Mouse (Mus musculus): ENCODE measurements at regions not wholly inside any gene's neighbourhood (a gene's known extent, or its start where the extent isn't known, plus 50 kb on each side); places are given as distances from the start of the nearest gene placed in this dataset.

DNA sequence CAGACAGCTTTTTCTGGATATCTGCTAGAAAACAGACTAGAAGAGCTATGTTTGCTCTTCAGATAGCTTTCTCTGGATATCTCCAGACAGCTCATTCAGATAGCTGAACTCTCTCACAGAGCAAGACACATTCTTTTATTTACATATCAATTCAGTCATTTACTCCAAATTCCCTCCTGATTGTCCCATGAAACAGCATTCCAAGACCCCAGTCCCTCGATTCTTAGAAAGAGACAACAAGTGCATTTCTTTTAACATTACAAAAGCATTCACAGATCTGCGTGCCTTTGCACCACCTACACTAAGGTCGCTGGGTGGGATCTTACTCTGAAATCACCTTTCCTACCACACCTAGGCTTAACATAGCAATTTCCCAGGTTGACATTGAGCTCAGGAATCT, 1039.5 kb upstream of the Ddx18 start:
- no peak for DNase-seq (ENCODE audit: low spot score in 2 of 2)

DNA sequence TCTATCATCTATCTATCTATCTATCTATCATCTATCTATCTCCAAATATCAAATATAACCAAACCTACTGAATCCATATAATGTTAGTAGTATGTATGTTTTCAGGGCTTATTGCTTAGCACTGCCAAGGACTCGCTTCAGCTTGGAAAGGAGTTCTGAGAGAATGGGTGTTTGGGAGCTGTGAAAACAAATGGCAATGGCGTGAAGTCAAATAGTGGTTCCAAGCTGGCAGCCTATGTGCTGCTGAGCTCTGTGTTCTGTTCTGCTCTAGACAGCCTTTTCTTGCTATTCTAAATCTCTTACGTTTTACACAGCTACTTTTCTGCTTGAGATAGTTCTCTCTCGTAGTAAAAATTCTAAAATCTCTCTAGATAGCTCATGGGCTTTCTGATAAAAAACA, 1008.2 kb upstream of the Ddx18 start:
- DNase-seq (ENCODE audit: low spot score in 2 of 2): peak in 1 of 2 experiments; percentile 4

DNA sequence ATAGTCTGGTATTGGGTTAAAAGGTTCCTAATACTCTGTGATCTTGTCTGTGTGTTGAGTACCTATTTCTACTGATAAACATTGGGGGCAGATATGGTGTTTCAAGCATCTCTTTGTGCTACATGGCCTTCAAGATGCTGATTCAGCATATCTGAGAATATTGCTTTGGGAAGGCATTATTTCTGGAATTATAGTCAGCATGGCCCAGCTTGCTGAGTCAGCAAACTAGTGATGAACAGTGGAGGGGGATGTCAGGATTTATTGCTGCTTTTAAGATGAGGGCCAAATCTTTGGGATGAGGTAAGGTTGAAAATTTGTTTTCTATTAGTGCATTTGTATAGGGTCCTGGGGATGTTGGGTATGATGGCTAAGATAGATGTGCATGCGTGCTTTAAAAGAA, 983.8 kb upstream of the Ddx18 start:
- no peak for DNase-seq (ENCODE audit: low spot score in 2 of 2)

DNA sequence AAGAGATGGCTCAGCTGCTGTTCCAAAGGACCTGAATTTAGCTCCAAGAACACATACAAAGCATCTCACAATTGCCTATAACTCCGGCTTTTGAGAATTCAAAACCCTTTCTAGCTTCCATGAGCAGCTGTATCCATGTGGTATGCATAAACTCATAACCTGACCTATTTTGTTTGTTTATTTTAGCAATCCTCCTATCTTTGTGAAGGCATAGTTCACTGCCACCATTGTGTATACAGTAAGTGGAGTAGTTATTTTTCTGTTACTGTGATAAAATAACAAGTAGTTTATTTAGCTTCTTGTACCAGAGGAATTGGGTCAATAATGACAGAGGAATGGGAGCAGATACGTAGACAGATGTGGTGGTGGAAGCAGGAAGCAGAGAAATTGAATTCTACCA, 941.8 kb upstream of the Ddx18 start:
- DNase-seq (ENCODE audit: low spot score in 2 of 2): no peak

DNA sequence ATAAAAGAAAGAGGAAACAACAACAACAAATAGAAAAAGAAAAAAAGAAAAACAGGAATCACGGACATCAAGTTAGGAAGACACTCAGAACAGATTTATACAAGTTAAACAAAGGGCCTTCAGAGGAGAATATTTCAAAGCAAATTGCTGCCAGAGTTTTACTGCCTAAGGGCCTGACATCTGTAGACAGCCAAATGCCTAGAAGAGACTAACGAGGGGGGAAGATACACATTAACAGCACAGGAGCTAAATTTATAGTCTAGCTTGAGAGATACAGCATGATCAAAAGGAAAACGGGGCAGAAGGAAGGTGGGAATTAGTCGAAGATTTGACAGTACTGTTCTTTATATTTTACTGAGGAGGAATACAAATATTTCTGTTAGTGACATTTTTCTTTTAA, 933.9 kb upstream of the Ddx18 start:
- DNase-seq (ENCODE audit: low spot score in 2 of 2): no peak

DNA sequence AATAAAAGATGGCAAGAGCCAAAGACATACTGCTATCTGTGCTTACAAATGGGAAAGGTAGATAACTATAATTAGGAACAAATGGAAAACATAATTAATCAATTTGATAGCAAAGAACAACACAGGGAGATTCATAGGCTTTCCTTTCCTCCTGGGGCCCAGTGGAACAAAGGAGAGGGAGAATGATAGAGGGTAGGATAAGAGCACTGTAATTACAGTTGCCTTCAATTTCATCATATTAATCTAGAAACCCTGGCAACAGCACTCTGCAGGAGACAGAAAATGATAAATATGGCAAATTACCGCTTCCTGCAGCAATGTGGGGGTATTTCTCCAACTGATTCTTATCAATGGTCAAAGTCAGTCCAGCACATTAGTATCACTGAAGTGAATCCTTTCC, 910.2 kb upstream of the Ddx18 start:
- DNase-seq (ENCODE audit: low spot score in 2 of 2): no peak

DNA sequence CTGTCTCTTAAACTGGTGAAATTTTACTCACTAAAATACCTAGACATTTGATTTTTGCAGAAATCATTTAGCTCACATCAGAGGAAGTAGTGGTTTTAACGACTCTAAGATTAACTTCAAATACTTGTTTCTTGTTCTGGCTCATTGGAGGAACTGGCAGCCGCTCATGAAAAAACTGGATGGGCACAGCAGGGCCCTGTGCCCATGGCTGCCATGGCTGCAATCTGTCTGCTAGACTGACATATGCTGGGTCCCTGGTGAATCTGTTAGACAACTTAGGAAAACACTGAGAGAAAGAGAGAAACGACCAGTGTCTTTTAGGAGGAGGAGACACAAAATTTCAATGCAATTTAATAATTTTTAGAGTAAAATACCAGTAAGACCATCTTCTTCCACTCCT, 896.1 kb upstream of the Ddx18 start:
- DNase-seq (ENCODE audit: low spot score in 2 of 2): peak in 1 of 2 experiments; percentile 5

DNA sequence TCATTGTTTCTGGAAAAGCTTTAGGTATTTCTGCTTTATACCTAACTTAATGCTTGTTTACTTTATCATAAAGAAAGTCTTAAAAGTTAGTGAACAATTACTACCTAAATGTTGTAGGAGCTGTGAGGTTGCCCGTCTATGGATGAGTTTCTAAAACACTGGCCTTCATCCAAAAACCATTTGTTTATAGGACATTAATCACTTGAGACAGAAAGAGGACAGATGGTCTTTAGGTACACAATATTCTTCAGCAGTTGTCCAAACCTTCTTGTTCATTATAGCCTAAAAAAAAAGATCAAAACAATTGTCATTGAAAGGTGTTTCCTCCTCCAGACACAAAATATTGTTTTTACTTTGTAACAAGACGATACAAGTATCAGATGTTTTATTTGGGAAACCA, 891.3 kb upstream of the Ddx18 start:
- DNase-seq (ENCODE audit: low spot score in 2 of 2): no peak

DNA sequence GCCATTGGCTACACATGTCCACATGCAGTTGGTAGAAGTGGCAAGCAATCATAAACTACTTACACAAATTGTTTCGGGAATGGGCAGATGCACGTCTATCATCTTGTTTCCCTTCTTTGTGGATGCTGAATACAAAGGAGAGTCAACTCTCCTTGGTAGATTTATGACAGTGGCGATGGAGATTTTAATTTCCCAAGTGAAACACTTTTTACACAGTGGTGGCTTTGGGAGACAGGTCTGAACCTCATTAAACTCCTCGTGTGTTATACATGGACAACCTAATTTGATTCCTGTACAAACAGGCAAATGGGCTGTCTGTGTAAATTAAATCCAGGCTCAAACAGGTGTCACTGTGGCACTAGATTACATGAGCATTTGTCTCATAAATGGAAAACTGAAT, 887.1 kb upstream of the Ddx18 start:
- DNase-seq (ENCODE audit: low spot score in 2 of 2): no peak

DNA sequence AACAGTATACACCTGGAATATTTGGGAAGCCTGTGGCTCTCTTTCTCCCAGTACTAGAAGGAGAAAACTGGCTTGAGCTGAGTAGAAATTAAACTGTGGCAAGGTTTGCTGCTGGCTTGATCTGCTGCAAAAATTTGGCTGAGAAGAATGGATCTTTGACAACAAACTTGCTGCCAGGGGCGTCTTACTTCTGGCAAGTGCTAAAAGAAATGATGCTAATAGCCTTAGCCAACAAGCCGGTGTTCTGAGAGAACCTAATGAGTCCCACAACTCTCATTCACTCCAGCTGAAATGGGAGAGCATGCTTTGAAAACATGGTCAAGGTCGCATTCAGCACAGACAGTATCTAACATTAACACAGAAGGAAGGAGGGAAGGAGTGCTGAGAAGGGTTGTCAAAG, 885.8 kb upstream of the Ddx18 start:
- DNase-seq (ENCODE audit: low spot score in 2 of 2): no peak

DNA sequence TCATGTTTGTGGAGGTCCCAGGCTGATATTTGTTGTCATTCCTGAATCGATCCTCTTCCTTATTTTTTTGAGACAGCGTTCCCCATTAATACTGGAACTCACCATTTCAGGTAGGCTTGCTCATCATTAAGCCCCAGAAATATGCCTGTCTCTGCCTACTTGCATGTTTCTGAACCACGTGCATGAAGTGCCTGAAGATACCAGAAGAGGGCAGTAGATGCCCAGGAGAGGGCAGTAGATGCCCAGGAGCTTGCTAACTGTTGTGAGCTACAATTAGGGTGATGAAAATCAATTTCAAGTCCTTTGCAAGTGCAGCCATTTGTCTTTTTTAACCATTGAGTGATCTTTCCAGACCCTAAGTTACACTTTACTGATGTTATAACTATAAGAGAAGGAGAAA, 871.6 kb upstream of the Ddx18 start:
- DNase-seq (ENCODE audit: low spot score in 2 of 2): no peak

DNA sequence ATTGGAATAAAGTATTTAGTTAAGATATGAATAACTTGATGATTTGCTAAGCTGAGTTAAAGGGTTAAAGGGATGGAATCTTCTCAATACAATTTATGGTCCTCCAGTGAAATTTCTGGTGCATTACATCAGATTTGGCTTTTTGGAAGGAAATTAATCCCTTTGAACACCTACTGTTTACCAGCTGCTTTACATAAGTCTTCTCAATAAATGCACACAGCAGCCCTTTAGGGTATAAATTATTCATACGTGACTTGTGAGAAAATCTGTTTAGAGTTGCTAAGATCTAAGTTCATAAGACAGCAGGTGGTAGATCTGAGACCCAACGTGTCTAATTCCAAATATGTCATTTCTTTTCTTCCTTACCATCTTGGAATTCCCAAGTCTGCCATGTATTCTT, 855.7 kb upstream of the Ddx18 start:
- DNase-seq (ENCODE audit: low spot score in 2 of 2): no peak

DNA sequence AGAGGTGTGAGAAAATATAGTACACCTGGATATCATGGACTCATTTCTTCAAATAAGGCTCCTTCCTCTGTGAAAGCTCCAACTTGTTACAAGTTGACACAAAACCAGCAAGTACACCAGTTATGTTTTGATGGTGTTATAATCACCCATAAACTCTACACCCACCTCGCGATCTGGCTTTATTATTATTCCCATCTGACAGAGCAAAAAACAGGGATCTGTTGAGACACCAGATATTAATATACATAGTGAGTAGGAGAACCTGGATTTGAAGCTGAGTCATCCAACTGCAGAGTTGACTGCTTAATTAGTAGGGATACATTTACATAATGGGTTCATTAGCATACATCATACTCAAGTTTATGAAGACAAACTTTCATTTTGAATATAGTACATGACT, 828.6 kb upstream of the Ddx18 start:
- no peak for DNase-seq (ENCODE audit: low spot score in 2 of 2)

DNA sequence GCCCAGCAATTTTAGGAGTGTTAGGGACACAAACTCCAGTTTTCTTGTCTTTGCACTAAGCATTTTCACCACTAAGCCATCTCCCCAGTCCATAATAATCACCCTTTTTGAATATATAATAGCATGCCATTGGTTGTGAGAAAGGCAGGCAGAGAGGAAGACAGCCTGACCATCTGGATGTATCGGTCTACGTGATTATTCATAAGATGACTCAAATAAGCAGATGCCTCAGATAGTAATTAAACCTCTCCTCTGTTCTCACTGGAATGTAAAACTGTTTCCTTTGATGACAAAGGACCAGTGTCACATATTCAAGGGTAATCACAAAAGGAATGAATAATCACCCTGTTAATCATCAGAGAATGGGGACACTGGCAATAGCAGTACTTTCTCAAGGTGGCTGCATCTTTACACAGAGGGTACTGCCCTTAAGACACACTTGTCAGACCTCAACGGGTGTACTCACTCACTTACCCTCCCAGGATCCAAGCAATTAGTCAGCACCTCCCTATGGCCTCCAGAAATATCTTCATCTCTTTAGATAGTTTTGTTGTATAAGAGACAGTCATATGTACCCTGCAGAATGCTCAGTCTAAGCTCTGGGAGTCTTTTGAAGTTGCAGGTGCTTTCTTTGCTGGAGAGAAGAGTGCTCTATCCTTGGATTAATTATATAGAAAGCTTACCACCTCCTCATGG, 826.0 kb upstream of the Ddx18 start:
- no peak for DNase-seq (ENCODE audit: low spot score in 2 of 2)

DNA sequence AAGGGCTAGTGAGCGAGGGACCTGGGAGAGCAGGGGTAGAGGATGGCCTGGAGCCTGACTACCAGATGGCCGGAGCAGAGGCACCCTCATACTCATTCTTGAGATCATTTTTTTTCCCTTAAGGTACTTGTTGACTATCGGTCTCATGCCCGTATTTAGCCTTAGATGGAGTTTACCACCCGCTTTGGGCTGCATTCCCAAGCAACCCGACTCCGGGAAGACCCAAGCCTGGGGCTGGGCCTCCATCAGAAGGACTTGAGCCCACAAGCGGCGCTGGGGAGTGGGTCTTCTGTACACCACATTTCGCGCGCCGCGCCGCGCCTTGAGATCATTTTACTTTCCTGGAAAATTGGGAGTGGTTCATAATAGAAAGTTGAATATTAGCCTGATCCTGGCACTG, 789.2 kb upstream of the Ddx18 start:
- DNase-seq (ENCODE audit: low spot score in 2 of 2): peak; percentile 59 to 92

DNA sequence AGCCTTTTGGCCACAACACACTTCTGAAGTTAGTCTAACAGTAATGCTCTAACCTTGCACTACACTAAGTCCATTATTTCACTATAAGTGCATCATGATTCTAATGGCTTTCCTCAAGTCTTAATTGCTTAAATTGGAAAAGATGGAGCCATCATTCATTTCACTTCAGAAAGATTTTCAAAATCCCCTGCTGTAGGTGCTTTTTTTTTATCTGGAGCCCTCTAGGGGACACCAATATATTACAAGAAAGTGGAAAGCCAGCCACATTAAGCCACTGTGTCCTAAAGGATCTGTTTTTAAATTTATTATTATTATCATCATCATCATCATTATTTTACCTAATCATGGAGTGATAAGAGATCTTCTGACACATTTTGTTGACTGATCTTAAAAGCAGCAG, 783.7 kb upstream of the Ddx18 start:
- no peak for DNase-seq (ENCODE audit: low spot score in 2 of 2)

DNA sequence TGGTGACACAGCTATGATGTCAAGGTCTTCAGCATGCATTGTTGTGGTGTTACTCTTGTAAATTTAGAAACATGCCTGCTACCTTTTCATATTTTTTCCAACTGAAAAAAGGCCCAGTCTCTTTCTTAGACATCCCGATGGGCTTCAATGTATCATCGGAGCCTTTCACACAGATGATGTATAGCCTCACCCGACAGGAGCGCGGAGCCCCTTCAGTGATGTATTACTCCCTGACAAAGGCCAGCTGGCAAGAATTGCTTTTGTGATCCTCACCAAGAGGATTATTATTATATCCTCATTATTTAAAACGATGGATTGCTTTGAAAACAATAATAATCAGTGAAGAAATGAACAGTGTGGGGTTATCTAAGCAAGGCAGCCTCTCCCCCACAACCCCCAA, 765.5 kb upstream of the Ddx18 start:
- DNase-seq (ENCODE audit: low spot score in 2 of 2): no peak

DNA sequence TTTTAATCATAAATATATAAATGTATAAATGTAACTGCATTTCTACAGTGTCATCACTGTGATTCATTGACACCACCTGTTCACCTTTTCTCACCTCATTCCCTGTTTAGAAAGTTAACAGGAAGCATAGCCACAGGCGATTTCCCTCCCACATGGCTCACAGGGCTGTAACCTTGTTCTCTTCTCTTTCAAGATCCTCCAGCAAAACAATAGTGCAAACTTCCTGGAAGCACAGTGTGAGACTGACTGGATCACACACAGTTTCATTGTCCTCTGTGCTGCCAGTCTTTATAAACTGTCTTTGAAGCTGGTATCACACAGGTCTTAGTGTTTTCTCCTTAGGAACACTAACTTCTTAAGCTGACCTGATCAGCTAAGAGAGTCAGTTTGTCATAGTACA, 760.5 kb upstream of the Ddx18 start:
- DNase-seq (ENCODE audit: low spot score in 2 of 2): no peak

Data from frontal cortex, postnatal 10 days (tissue).